Mouse (Mus musculus): ENCODE measurements at regions not wholly inside any gene's neighbourhood (a gene's known extent, or its start where the extent isn't known, plus 50 kb on each side); places are given as distances from the start of the nearest gene placed in this dataset.
A peak's percentile ranks its signal among the peaks of the same experiment; 100 is the strongest.

- peak; percentile 3 to 10 for DNase-seq (ENCODE audit: low spot score in 2 of 2)
Observed at GRCm38 (mm10) chrY:43772246-43772645, 492.0 kb downstream of the Gm21739 start.

All from gastrocnemius, adult 8-10 months (tissue).